Mouse (Mus musculus): ENCODE measurements around the gene Ndst2.
A peak's percentile ranks its signal among the peaks of the same experiment; 100 is the strongest.

Gene Ndst2

DNA sequence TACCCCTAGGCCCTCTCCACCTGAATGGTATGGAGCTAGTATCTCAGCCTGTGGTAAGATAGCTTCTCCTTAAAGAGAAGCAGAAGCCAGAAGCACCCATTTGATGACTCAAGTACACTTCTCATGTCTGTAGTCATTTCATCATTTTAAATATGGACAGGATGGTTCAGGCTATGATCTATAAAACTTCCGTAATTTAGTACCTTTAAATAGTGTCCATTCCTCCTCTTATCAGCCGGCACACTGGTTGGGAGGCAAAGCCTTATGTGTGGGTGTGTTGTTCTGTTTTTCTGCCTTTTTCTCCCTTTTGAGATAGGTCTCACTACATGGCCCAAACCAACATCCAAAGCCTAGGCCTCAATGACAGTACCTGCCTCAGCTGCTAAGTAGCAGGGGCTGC, 35.8 kb downstream of the Ndst2 start:
- DNase-seq (ENCODE audit: low spot score) = no peak

DNA sequence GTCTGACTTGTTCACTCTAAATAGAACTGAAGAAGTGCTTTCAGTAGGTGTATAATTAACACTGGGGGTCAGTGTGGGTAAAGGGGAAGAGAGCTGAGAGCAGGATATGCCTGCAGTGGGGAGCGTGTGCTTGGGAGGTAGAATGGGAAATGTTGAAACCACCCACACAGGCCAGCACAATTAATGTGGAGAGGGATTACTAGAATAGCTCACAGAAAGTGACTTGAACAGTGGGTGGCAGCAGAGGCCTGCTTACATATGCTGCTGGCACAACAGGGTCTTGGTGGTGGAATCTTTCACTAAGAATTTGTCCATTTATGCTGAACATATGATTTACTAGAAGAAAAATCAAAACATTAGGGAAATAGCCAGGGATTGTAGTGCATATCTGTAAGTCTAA, 37.4 kb downstream of the Ndst2 start:
- DNase-seq (ENCODE audit: low spot score) = no peak

DNA sequence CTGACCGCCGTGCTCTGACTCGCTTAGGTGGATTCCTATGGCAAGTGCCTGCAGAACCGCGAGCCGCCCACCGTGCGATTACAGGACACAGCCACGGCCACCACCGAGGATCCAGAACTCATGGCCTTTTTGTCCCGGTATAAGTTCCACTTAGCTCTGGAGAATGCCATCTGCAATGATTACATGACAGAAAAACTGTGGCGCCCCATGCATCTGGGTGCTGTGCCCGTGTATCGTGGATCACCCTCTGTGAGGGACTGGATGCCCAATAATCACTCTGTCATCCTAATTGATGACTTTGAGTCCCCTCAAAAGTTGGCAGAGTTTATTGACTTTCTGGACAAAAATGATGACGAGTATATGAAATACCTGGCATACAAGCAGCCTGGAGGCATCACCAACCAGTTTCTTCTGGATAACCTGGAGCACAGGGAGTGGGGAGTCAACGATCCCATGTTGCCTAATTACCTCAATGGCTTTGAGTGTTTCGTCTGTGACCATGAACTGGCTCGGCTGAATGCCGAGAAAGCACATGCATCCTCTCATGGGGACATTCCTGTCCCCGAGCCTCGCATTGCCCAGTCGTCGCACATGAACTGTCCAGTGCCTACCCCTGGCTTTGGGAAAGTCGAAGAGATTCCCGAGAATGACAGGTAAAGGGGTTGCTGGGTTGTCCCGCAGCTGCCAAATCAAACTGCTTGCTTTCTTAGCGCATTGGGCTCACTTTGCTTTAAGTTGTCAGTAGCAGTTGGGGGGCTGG, 38.4 kb downstream of the Ndst2 start:
- DNase-seq (ENCODE audit: low spot score) = no peak

DNA sequence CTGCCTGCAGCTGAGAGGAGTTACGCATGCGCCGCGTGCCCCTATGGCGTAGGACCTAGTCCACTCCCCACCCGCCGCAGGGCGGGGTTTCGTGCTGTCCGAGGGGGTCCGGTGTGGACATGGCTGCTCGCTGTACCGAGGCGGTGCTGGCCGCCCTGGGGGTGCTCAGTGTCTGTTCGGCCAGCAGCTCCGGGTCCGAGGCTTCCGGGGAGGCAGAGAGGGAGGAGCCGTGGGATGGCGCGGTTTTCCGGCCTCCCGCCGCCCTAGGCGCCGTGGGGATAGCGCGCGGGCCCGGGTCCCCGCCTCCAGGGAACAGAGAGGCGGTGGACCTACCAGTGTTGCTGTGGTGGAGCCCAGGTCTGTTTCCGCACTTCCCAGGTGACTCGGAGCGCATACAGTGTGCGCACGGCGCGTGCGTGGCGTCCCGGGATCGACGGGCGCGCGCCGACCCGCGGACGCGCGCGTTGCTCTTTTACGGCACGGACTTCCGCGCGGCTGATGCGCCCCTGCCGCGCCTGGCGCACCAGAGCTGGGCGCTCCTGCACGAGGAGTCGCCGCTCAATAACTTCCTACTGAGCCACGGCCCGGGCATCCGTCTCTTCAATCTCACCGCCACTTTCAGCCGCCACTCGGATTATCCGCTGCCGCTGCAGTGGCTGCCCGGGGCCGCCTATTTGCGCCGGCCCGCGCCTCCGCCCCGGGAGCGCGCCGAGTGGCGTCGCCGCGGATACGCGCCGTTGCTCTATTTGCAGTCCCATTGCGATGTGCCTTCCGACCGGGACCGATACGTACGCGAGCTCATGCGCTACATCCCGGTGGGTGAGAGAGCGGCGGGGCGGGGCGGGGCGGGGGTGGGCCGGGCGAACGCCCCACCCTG, 39.2 kb downstream of the Ndst2 start, which contains the start of gene Fut11:
Gene Fut11 (plus strand): TSS at position 85 of the 877 bp plus-strand sequence.
- peak; percentile 78 for DNase-seq (ENCODE audit: low spot score)

DNA sequence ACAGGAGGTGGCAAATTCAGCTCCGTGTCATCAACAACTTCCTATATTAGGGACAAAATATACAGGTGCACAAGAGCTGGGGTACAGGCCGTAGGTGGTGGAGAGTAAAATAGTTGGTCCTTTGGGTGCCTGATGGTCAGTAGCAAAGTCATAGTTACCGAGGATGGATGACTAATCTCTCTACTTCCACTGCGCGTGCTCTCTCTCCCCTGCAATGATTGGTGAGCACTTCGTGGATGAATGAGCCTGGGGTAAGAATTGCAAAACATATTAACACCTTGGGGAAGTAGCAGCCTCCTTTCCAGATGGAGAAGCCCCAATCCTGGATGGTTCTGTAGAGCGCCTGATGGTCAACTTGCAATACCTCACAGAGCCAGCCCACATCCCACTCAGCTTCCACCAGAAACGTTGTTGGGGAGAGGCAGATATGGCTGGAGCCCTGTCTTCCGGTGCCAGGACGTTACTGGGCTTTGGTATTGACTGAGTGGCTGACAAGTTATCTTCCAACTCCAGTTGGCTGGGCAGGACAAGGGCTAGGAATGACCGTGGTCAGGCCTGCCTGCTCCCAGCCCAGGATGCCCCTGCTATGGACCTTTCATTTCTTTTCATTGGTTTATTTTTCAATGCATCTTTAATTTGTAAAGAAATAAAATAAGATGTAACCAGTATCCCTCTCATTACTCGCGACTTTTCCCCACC, 40.0 kb downstream of the Ndst2 start:
- no peak for DNase-seq (ENCODE audit: low spot score)

DNA sequence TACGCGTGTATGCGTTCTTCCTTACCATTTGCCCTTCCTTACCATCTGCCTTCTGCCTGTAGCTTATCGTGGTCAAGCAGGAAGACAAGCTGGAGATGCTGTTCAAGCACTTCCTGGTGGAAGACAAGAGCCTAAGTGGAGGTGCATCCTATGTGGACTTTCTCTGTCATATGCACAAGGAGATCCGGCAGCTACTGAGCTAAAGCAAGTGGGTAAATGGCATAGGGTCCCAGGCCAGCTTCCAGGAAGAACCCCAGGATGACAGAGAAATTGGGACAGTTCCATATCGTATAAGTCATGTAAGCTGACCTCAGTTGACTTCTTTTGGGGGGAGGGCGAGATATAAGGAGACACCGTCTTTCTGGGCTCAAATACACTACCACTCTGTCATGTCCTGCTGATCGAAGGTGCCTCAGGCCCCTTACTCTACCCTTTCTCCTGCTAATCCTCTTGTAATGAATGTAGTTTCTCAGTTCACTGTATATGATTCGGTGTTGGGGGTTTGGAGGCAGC, 40.7 kb downstream of the Ndst2 start:
- no peak for DNase-seq (ENCODE audit: low spot score)

DNA sequence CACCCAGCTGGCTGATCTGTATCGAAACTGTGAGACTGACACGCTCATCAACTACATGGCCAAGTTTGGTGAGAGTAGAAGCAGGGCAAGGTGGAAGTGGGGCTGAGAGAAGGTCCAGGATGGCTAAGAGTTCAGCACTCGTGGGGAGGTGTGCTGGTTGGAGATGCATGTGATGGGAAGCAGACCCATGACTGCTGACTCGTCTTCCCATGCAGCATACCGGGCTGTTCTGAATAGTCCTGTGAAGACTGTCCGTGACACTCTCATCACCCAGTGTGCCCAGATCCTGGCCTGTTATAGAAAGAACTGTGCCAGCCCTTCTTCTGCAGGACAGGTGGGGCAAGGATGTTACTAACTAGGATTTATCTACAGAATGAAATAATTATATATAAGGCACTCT, 42.6 kb downstream of the Ndst2 start:
- DNase-seq (ENCODE audit: low spot score) = no peak

DNA sequence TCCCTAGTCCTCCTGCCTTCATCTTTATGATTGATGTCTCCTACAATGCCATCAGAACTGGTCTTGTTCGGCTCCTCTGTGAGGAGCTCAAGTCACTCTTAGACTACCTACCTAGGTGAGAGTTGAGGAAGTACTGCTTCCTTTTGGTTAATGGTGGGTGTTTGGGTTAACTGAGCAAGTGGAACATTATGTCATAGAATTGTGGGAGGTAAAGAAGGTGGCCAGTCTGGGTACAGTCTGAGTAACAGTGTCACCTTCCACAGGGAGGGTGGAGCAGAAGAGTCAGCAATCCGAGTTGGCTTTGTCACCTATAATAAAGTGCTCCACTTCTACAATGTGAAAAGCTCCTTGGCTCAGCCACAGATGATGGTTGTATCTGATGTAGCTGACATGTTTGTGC, 45.4 kb downstream of the Ndst2 start:
- no peak for DNase-seq (ENCODE audit: low spot score)

DNA sequence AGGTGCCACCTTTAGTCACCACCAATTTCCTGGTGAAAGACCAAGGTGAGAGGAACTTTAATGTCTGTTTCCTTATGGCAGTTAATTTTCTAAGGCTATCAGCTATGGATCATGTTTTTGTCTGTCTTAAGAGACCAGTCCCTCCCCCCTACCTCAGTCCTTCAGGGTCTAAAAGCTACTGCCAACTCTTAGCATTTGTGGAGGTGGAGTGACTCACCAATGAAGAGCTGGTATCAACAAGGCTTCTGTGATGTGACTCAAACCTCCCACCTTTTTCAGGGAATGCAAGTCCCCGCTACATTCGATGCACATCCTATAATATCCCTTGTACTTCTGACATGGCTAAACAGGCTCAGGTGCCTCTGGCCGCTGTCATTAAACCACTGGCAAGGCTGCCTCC, 47.8 kb downstream of the Ndst2 start:
- no peak for DNase-seq (ENCODE audit: low spot score)

DNA sequence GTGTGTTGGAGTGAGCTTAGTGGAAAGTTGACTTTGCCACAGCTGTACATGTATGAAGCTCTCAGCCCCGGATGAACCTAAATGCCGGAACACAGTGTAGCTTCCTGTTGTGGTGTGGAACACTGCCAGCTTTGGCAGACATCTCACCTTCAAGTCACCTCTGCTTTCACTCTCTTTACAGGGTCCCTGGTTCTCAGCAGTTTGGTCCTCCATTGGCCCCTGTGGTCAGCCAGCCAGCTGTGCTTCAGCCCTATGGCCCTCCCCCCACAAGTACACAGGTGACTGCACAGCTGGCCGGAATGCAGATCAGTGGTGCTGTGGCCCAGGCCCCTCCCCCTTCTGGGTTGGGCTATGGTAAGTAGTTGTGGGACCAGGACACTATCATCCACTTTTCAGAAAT, 51.9 kb downstream of the Ndst2 start:
- no peak for DNase-seq (ENCODE audit: low spot score)

DNA sequence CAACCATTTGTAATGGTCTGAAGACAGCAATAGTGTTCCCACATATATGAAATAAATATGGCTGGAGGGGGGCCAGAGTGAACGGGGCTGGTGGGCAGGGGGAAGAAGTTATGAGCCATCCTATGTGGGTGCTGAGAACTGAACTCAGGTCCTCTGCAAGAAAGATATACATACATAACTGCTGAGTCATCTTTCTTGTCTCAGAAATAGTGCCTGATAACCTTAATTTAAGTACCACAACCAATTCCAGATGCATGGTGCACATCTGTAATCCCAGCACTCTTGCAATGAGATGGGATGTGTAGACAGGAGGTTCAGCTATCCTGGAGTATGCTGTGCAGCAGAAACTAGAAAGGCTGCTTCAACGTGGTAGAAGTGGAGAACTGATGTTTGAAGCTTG, 52.6 kb downstream of the Ndst2 start:
- DNase-seq (ENCODE audit: low spot score) = no peak

DNA sequence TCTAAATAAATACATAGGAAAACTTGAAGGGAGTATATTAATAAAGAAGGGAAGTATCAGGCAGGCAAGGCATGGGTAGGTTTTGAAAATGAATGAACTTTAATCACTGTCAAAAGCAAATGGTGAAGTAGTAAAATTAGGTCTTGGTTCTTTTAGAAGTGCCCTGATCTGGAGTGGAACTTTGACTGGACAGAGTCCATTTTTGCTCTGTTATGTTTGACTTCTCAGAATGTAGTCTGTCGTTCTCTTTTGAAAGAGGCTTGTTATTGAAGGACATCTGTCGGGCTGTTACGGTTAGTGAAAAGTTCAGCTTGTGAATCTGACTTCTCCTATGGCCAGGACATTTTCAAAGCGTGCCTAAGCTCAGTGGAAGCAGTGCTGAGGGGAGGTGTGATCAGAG, 56.5 kb downstream of the Ndst2 start:
- DNase-seq (ENCODE audit: low spot score) = no peak

DNA sequence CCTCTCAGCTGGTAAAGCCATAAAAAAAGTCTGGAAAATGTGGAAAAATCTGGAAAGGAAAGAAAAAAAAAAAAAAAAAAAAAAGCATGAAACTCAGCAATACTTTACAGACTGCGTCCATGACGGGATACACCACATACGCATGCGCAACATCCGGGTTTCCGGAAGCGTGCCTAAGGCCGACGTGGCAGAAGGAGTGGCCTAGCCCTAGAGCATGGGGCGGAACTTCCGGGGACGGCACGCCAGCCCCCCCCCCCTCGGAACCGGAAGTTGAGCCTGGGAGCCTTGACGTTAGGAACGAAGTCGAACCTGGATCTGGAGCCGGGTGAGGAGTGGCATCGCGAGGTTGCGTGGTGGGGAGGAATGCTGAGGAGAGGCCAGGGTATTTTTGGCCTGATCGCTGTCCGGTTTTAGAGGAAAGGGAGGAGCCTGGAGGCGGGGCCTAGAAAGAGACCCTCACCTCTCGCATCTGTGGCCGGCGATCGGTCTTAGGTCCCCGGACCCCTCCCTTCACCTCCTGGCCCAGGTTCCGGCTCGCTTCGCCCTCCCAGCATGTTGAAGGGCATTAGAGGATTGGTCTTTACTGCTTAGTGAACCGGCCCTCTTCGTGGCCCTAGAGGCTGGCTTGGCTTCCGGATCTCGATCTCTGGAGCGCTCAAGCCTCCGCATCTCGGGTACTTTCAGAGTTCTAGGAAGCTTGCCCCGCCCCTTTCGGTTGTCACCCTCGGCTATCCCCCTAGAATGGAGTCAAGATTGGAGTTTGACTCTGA, 60.1 kb downstream of the Ndst2 start, which contains the start of gene Sec24c:
Gene Sec24c (plus strand): TSS at position 245 of the 770 bp plus-strand sequence.
- DNase-seq (ENCODE audit: low spot score) = peak; percentile 98

DNA sequence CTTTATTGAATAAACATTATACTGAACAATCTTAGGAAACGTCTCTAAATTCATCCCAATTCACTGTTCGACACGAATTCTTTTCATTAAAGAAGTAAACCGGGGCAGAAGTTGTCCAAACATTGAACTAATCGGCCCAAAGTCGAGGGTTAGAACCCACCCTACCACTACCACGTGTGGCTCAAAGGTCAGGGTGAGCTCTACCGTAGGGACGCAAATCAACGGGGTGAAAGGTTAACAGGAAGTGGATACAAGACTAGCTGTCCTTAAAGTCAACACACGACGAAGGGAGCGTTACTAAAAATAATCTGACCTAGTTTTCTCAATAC, 60.7 kb downstream of the Ndst2 start:
- no peak for DNase-seq (ENCODE audit: low spot score)

All from ovary, postnatal 14 days (tissue).